Comparison of ENCODE assay signal across 8 mouse cellular contexts in genomic region chr2:19656436-19656835, GRCm38 (mm10). TPM values are rescaled to one million over a fixed set of nuclear protein-coding genes. Genes with fewer than 3 reads are reported as not detected.
A peak's percentile ranks its signal among the peaks of the same experiment; 100 is the strongest.
DNase-seq lines count a peak whose midpoint lies in the region; ATAC-seq lines count a peak whose summit lies in the region.

No protein-coding gene starts in this region.

- H3K4me3 ChIP-seq in heart, embryonic 10.5 days: peak overlapping the region; percentile 89
- no peak overlapping the region for H3K4me3 ChIP-seq in midbrain, embryonic 13.5 days (replicated peaks)

- no peak for ATAC-seq in midbrain, embryonic 13.5 days

- no peaks in the 10 kb centered on the region for H3K36me3 ChIP-seq in heart, embryonic 10.5 days
- no peaks in the 10 kb centered on the region for H3K36me3 ChIP-seq in midbrain, embryonic 13.5 days

- peaks cover 17% of the 10 kb centered on the region; the same call in 1 of the 2 replicates for H3K27me3 ChIP-seq in heart, embryonic 10.5 days (ENCODE audit: insufficient read depth, poor library complexity, severe bottlenecking)
- H3K27me3 ChIP-seq in midbrain, embryonic 13.5 days: peaks cover 44% of the 10 kb centered on the region

- H3K9ac ChIP-seq in midbrain, embryonic 13.5 days (replicated peaks): no peak overlapping the region

- 23% methylated on average over 5 of the region's 5 CpGs for WGBS in heart, embryonic 10.5 days
- WGBS in midbrain, embryonic 13.5 days: 20% methylated on average over 5 of the region's 5 CpGs

- H3K4me1 ChIP-seq in heart, embryonic 10.5 days: no peaks in the 10 kb centered on the region
- H3K4me1 ChIP-seq in midbrain, embryonic 13.5 days (replicated peaks): peaks cover 19% of the 10 kb centered on the region

- H3K9me3 ChIP-seq in heart, embryonic 10.5 days: no peaks in the 10 kb centered on the region
- no peaks in the 10 kb centered on the region for H3K9me3 ChIP-seq in midbrain, embryonic 13.5 days

- H3K27ac ChIP-seq in heart, embryonic 10.5 days: no peak overlapping the region
- no peak overlapping the region for H3K27ac ChIP-seq in midbrain, embryonic 13.5 days

- H3K4me2 ChIP-seq in midbrain, embryonic 13.5 days (replicated peaks): peak overlapping the region; percentile 74; the same call in 1 of the 2 replicates

- no peak for DNase-seq in heart, embryonic 10.5 days (ENCODE audit: low spot score)
- DNase-seq in heart, adult 8-10 months (ENCODE audit: low spot score): no peak
- peak; percentile 25 to 31 for DNase-seq in cerebellum, postnatal 10 days
- peak; percentile 21 for DNase-seq in kidney, adult 9 months
- no peak for DNase-seq in right cerebral cortex, postnatal 14 days
- DNase-seq in ovary, adult 18-20 months (ENCODE audit: low spot score): no peak
- DNase-seq in layer of hippocampus, adult 18-20 months (ENCODE audit: low spot score in 2 of 2): no peak

RNA-seq across cellular contexts. Expression of gene Otud1, which starts 1.1 kb away (rescaled TPM):
- polyA plus RNA-seq in heart, embryonic 10.5 days (2016; fragmentation: Nextera tagmentation; extraction: Ambion mirVana): 3.1 and 4.1 TPM in 2 replicates
- 10 to 100 TPM; 12.5 to 30.7 (median 21.5) TPM for total RNA-seq in heart, adult 8-10 months (2022)
- polyA plus RNA-seq in midbrain, embryonic 13.5 days (2015; fragmentation: Nextera tagmentation; extraction: Ambion mirVana): 0.82 and 0.92 TPM in 2 replicates
- total RNA-seq in layer of hippocampus, adult 18-20 months (2021): 10 to 100 TPM; 13.8 to 14.4 TPM

Comparison
In these comparisons a context has a peak if more than half of its experiments do, and no peak if none do; other contexts are left out.
1. DNase-seq: peak in cerebellum, postnatal 10 days (2 of 2) and kidney, adult 9 months (single experiment); none in heart, embryonic 10.5 days (single experiment), heart, adult 8-10 months (single experiment), right cerebral cortex, postnatal 14 days (single experiment), ovary, adult 18-20 months (single experiment) and layer of hippocampus, adult 18-20 months (0 of 2).